Mouse (Mus musculus) stomach, postnatal 0 days (tissue): Measurements from ENCODE around the gene Asic3. TPM values are rescaled to one million over a fixed set of nuclear protein-coding genes. Genes with fewer than 3 reads are reported as not detected.

Experiments used
- ATAC-seq: fragments of 200-750 bp; cut with Nextera tagmentation; 2 replicates; pipeline ENCODE4 v1.8.0; 2017; ENCODE audit not compliant: low FRiP score, low TSS enrichment
- DNase-seq: peaks from one replicate; pipeline ENCODE4 v3.0.0-alpha.2; 2016; ENCODE audit warnings: low spot score
- H3K27ac ChIP-seq: fragments of 300-500 bp; sonication (generic); replicated peaks from 2 replicates; pipeline ENCODE4 v1.5.1; 2014; ENCODE audit warnings: mild to moderate bottlenecking, control low read depth
- H3K27me3 ChIP-seq: fragments of 300-500 bp; sonication (generic); 2 replicates; pipeline ENCODE4 v1.6.1; 2014; ENCODE audit warnings: low read length; ENCODE audit not compliant: control insufficient read depth, insufficient read depth
- H3K36me3 ChIP-seq: fragments of 300-500 bp; sonication (generic); 2 replicates; pipeline ENCODE4 v1.6.1; 2014; ENCODE audit warnings: low read length, mixed read lengths; ENCODE audit not compliant: control insufficient read depth, insufficient read depth
- H3K4me1 ChIP-seq: fragments of 300-500 bp; sonication (generic); replicated peaks from 2 replicates; pipeline ENCODE4 v1.6.1; 2014; ENCODE audit warnings: antibody characterized with exemption; ENCODE audit not compliant: control insufficient read depth, insufficient read depth
- H3K4me2 ChIP-seq: fragments of 300-500 bp; sonication (generic); replicated peaks from 2 replicates; pipeline ENCODE4 v1.6.1; 2014; ENCODE audit warnings: low read depth, mild to moderate bottlenecking, control low read depth, moderate library complexity
- H3K4me3 ChIP-seq: fragments of 300-500 bp; sonication (generic); 2 replicates; pipeline ENCODE4 v1.5.1; 2014; ENCODE audit warnings: low read depth, low read length, control low read depth
- H3K9ac ChIP-seq: fragments of 300-500 bp; sonication (generic); 2 replicates; pipeline ENCODE4 v1.6.1; 2014; ENCODE audit warnings: mild to moderate bottlenecking, low read length, control low read depth, mixed read lengths
- H3K9me3 ChIP-seq: fragments of 300-500 bp; sonication (generic); 2 replicates; pipeline ENCODE4 v1.6.1; 2016; ENCODE audit warnings: low read length; ENCODE audit not compliant: control insufficient read depth
- CTCF ChIP-seq: IDR thresholded peaks from 2 replicates; pipeline ENCODE4 v1.5.1; 2016; ENCODE audit warnings: antibody characterized with exemption, low read depth, mild to moderate bottlenecking, moderate library complexity
- EP300 ChIP-seq: optimal IDR thresholded peaks from 2 replicates; pipeline ENCODE3; 2016; ENCODE audit warnings: antibody characterized with exemption
- WGBS: fragments of 180-500 bp; shearing (Covaris S2); extraction: QIAGEN DNeasy Blood & Tissue Kit; methylation state at CpG from one replicate; pipeline ENCODE4 v1.1.7; 2014; 5-methylcytosine and 5-hydroxymethylcytosine counted together
- polyA plus RNA-seq: library from polyadenylated mRNA; unstranded; fragments of >200 nt; fragmentation: Nextera tagmentation; extraction: Ambion mirVana; gene quantifications from 2 replicates; pipeline ENCODE4 v1.2.1, GENCODE M21; 2015

The Asic3 gene
- polyA plus RNA-seq, 1 experiment from 2014 or later: not detected

GRCm38 (mm10) chr5:24385374-24385773 is 27.8 kb upstream of the Asic3 start:
- H3K4me3 ChIP-seq: no peak overlapping the region
- ATAC-seq (no peak), DNase-seq (no peak)
- no peaks in the 10 kb centered on the region for H3K36me3 ChIP-seq
- no peaks in the 10 kb centered on the region; the same call in 1 of the 2 replicates for H3K27me3 ChIP-seq
- no peaks in the 10 kb centered on the region for H3K9me3 ChIP-seq
- 0 out of 2 replicates have a peak, but pooled peaks cover 5% of the 10 kb centered on the region for H3K4me1 ChIP-seq
- TF ChIP-seq EP300: no peak
- no peak for TF ChIP-seq CTCF
- no peak overlapping the region for H3K4me2 ChIP-seq
- H3K27ac ChIP-seq: no peak overlapping the region
- WGBS: 90% methylated on average over 5 of the region's 5 CpGs
- H3K9ac ChIP-seq: no peak overlapping the region

- Histone ChIP-seq H3K27ac (no peak overlapping the region), H3K36me3 (no peaks in the 10 kb centered on the region), H3K9me3 (no peaks in the 10 kb centered on the region), H3K4me1 (0 out of 2 replicates have a peak, but pooled peaks cover 5% of the 10 kb centered on the region), H3K4me3 (no peak overlapping the region), H3K27me3 (no peaks in the 10 kb centered on the region; the same call in 1 of the 2 replicates), H3K4me2 (no peak overlapping the region), H3K9ac (no peak overlapping the region)
- ATAC-seq: no peak
- no peak for DNase-seq
- TF ChIP-seq CTCF: no peak
- TF ChIP-seq EP300: no peak
- WGBS: 88% methylated on average over 10 of the region's 10 CpGs
Measured at GRCm38 (mm10) chr5:24385887-24386550, 27.2 kb upstream of the Asic3 start.

DNA sequence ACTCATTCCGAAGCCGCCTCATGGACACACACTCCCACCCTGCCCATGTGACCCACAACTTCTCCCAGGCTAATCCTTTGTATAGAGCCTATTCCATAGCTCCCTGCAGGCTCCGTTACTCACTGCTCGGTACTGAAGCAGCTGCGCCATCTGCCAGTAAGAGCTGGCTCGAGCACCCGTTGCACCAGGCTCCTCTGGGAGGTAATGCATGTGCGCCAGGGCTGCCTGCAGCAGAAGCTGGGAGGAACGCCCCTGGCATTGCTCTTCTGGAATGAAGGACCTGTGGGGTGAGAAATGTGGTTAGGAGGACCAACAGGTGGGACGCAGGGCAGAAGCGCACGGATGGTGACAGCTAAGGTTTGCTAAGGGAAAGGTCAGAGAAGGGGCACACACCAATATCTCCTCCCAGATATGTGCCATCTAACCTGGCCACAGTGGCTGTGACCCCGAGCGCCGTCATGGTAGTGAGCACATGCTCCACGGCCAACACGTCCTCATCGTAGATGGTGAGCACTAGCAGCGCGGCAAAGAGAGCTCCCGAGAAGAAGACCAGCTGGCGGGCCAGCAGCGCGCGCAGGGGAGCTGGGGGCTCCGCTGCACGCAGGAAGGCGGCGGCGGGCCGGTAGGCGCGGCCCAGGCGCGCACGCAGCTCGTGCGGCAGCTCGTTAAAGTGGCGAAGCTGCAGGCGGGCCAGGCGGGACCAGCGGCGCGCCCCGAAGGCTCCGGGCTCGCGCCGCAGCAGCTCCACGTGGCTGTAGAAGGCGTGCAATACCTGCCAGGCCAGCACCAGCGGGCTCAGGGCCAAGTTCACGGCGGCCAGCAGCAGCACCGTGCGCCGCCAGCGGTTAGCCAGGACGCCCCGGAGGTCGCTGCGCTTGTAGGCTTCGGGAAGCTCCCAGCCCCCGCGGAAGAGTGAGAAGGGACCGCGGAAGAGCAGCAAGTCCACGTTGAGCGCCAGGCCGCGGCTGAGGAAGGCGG is 25.6 kb upstream of the Asic3 start:
- Histone ChIP-seq H3K36me3 (no peaks in the 10 kb centered on the region), H3K4me3 (peak overlapping the region; percentile 42), H3K4me1 (0 out of 2 replicates have a peak, but pooled peaks cover 5% of the 10 kb centered on the region), H3K9me3 (no peaks in the 10 kb centered on the region), H3K27ac (peak overlapping the region; percentile 30), H3K4me2 (peak overlapping the region; percentile 91), H3K9ac (peak overlapping the region; percentile 57), H3K27me3 (no peaks in the 10 kb centered on the region; the same call in 1 of the 2 replicates)
- no peak for TF ChIP-seq EP300
- peak; percentile 56 for TF ChIP-seq CTCF
- WGBS: under 1% methylated on average over 57 of the region's 73 CpGs
- DNase-seq (peak; percentile 81), ATAC-seq (peak; percentile 40; the same call in 1 of the 2 replicates)

DNA sequence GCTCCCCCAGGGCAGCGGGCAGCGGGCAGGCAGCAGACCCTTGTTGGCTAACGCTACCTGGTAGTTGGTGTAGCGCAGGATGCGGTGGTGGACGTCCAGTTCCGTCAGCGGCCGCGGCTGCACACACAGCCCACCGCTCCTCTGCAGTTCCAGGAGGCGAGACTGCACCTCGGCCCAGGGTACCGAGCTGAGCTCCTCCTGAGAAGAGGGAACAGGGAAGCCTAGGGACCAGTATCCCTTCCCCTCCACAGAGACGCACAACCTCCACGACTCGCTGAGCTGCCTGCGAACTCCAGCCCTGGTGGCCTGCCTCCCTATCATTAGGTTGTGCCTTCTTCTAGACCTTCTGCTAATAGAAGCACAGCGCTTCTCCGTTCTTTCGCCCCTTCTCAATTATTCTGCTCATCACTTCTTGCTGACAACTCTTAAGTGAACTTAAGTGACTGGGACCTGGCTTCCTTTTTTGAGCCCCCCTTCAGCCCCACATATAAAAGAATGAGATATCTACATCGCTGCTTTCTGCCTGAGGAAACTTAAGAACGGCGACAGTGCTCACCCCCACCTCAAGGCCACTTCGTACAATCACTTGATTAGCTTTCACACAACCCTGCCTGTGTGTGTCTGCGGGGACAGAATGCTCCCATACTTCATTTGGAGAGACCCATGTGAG is 24.8 kb upstream of the Asic3 start:
- 27% methylated on average over 26 of the region's 26 CpGs for WGBS
- peak overlapping the region; percentile 57; the same call in 1 of the 2 replicates for H3K9ac ChIP-seq
- H3K27ac ChIP-seq: peak overlapping the region; percentile 30; the same call in 1 of the 2 replicates
- TF ChIP-seq EP300 (no peak), CTCF (no peak)
- ATAC-seq (no peak), DNase-seq (no peak)
- no peaks in the 10 kb centered on the region; the same call in 1 of the 2 replicates for H3K27me3 ChIP-seq
- no peaks in the 10 kb centered on the region for H3K9me3 ChIP-seq
- no peaks in the 10 kb centered on the region for H3K36me3 ChIP-seq
- peak overlapping the region; percentile 91 for H3K4me2 ChIP-seq
- 0 out of 2 replicates have a peak, but pooled peaks cover 5% of the 10 kb centered on the region for H3K4me1 ChIP-seq
- peak overlapping the region; percentile 42 for H3K4me3 ChIP-seq

DNA sequence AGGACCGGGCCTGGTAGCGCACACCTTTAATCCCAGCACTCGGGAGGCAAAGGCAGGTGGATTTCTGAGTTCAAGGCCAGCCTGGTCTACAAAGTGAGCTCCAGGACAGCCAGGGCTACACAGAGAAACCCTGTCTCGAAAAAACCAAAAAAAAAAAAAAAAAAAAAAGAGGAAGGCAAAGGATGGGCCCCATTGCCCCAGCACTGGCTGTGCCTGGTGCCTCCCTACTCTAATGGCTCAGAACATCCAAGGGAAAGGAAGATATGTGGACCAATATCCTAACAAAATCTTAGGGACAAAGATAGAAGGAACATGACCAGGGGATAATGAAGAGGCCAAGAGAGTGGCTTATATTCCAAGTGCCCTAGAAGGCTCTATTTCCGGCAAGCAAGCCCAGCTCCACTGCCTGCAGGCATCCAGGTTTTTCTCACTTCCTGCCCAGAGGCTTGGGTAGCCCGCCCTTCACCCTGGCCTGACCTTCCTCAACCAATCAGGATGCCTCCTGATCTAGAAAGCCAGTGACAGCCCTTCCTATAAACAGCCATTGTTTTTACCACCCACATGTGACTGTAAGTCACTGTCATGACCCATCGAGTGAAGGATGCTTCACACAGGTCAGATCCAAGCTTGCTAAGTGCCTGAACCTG is 24.1 kb upstream of the Asic3 start:
- WGBS: 69% methylated on average over 6 of the region's 7 CpGs
- H3K4me1 ChIP-seq: 0 out of 2 replicates have a peak, but pooled peaks cover 3% of the 10 kb centered on the region
- no peaks in the 10 kb centered on the region for H3K36me3 ChIP-seq
- no peak for TF ChIP-seq EP300
- H3K9ac ChIP-seq: no peak overlapping the region
- H3K4me3 ChIP-seq: no peak overlapping the region
- no peak overlapping the region for H3K4me2 ChIP-seq
- H3K27me3 ChIP-seq: no peaks in the 10 kb centered on the region; the same call in 1 of the 2 replicates
- ATAC-seq: no peak
- no peak overlapping the region for H3K27ac ChIP-seq
- H3K9me3 ChIP-seq: no peaks in the 10 kb centered on the region
- no peak for DNase-seq
